Mouse (Mus musculus): ENCODE data around the gene Spats1.
"Not testable (repeated sequence)": the region's sequence is repeated elsewhere in the genome, so short reads cannot be mapped to it uniquely, and the experiment has no call there.

Gene Spats1

GRCm38 (mm10) chr17:45447063-45447462, 28.2 kb downstream of the Spats1 start:
- DNase-seq (ENCODE audit: low spot score in 2 of 2), result no peak

GRCm38 (mm10) chr17:45445923-45446322, 29.3 kb downstream of the Spats1 start:
- no peak for DNase-seq (ENCODE audit: low spot score in 2 of 2)

- DNase-seq (ENCODE audit: low spot score in 2 of 2), result no peak
These were observed 41.0 kb downstream of the Spats1 start for GRCm38 (mm10) chr17:45434262-45434590.

- DNase-seq (ENCODE audit: low spot score in 2 of 2), result peak; percentile 96 to 98
These were observed 41.6 kb downstream of the Spats1 start, which contains the start of gene Cdc5l for GRCm38 (mm10) chr17:45433419-45434261. TSS of gene Cdc5l (minus strand) at chr17:45433737.

- DNase-seq (ENCODE audit: low spot score in 2 of 2), result peak in 1 of 2 experiments; percentile 23
These were observed 42.4 kb downstream of the Spats1 start for GRCm38 (mm10) chr17:45432706-45433398.

- DNase-seq (ENCODE audit: low spot score in 2 of 2), result no peak
These were observed 43.2 kb downstream of the Spats1 start for GRCm38 (mm10) chr17:45432007-45432406.

- DNase-seq (ENCODE audit: low spot score in 2 of 2), result no peak
These were observed 57.8 kb downstream of the Spats1 start for GRCm38 (mm10) chr17:45417387-45417786.

GRCm38 (mm10) chr17:45411617-45412016, 63.6 kb downstream of the Spats1 start:
- not testable (repeated sequence) for DNase-seq (ENCODE audit: low spot score in 2 of 2)

GRCm38 (mm10) chr17:45408719-45409118, 66.5 kb downstream of the Spats1 start:
- no peak for DNase-seq (ENCODE audit: low spot score in 2 of 2)

GRCm38 (mm10) chr17:45406281-45406680, 68.9 kb downstream of the Spats1 start:
- no peak for DNase-seq (ENCODE audit: low spot score in 2 of 2)

- peak in 1 of 2 experiments; percentile 25 for DNase-seq (ENCODE audit: low spot score in 2 of 2)
These were observed 72.0 kb downstream of the Spats1 start for GRCm38 (mm10) chr17:45403207-45403606.

GRCm38 (mm10) chr17:45402601-45403000, 72.6 kb downstream of the Spats1 start:
- DNase-seq (ENCODE audit: low spot score in 2 of 2), result no peak

- no peak for DNase-seq (ENCODE audit: low spot score in 2 of 2)
These were observed 73.1 kb downstream of the Spats1 start for GRCm38 (mm10) chr17:45402126-45402525.

- DNase-seq (ENCODE audit: low spot score in 2 of 2), result no peak
These were observed 73.9 kb downstream of the Spats1 start for GRCm38 (mm10) chr17:45401126-45401905.

GRCm38 (mm10) chr17:45398021-45398420, 77.2 kb downstream of the Spats1 start:
- no peak for DNase-seq (ENCODE audit: low spot score in 2 of 2)

GRCm38 (mm10) chr17:45397541-45397940, 77.7 kb downstream of the Spats1 start:
- DNase-seq (ENCODE audit: low spot score in 2 of 2), result no peak

- DNase-seq (ENCODE audit: low spot score in 2 of 2), result no peak
These were observed 80.6 kb downstream of the Spats1 start for GRCm38 (mm10) chr17:45394612-45395011.

GRCm38 (mm10) chr17:45393765-45394164, 81.5 kb downstream of the Spats1 start:
- no peak for DNase-seq (ENCODE audit: low spot score in 2 of 2)
